Comparison of ENCODE assay signal across 14 mouse cellular contexts in genomic region chr8:110892040-110892439, GRCm38 (mm10).
"Had no signal": no experiment of that assay in that cellular context is flagged by ENCODE, and none has a peak within 500 bp of the region (broad histone marks: within the 10 kb centered on the region; RNA-seq: fewer than 3 reads in every experiment).

No protein-coding gene starts in this region.

- H3K9me3 ChIP-seq: limb, embryonic 13.5 days; liver, embryonic 15.5 days; midbrain, embryonic 12.5 days; neural tube, embryonic 13.5 days had no signal

- H3K27ac ChIP-seq: limb, embryonic 13.5 days; liver, embryonic 15.5 days; macrophage; midbrain, embryonic 12.5 days; neural tube, embryonic 13.5 days had no signal

- H3K4me2 ChIP-seq: limb, embryonic 13.5 days; liver, embryonic 15.5 days; lung, embryonic 14.5 days; midbrain, embryonic 12.5 days; neural tube, embryonic 13.5 days had no signal

- ATAC-seq: midbrain, embryonic 16.5 days had no signal

- H3K4me3 ChIP-seq: limb, embryonic 13.5 days; liver, embryonic 15.5 days; midbrain, embryonic 12.5 days; neural tube, embryonic 13.5 days had no signal

- H3K4me1 ChIP-seq: limb, embryonic 13.5 days; midbrain, embryonic 12.5 days; neural tube, embryonic 13.5 days had no signal

- H3K9ac ChIP-seq: limb, embryonic 13.5 days; liver, embryonic 15.5 days; lung, embryonic 14.5 days; midbrain, embryonic 12.5 days; neural tube, embryonic 13.5 days had no signal

- DNase-seq: kidney, adult 8-10 months; kidney, postnatal 25 days; lung, embryonic 14.5 days; lung, postnatal 14 days; retina, postnatal 1 day; right cerebral cortex, postnatal 4 days; spleen, adult 18-20 months; thymus, postnatal 36 days had no signal

- H3K27me3 ChIP-seq: limb, embryonic 13.5 days; liver, embryonic 15.5 days; midbrain, embryonic 12.5 days; neural tube, embryonic 13.5 days had no signal
